Mouse (Mus musculus) embryonic facial prominence, embryonic 14.5 days (tissue): ENCODE data around the gene Copg2. TPM values are rescaled to one million over a fixed set of nuclear protein-coding genes. Genes with fewer than 3 reads are reported as not detected.

Source experiments
- ATAC-seq: fragments of 200-750 bp; cut with Nextera tagmentation; 2 replicates; pipeline ENCODE4 v1.8.0; 2017; ENCODE audit warnings: low read depth, moderate number of reproducible peaks, moderate TSS enrichment
- DNase-seq: peaks from one replicate; pipeline ENCODE4 v3.0.0-alpha.2; 2015; ENCODE audit warnings: low spot score
- H3K27ac ChIP-seq: fragments of 300-500 bp; sonication (generic); replicated peaks from 2 replicates; pipeline ENCODE4 v1.5.1; 2014; ENCODE audit warnings: low read depth, mild to moderate bottlenecking, low read length, moderate library complexity
- H3K27me3 ChIP-seq: fragments of 300-500 bp; sonication (generic); replicated peaks from 2 replicates; pipeline ENCODE4 v1.6.1; 2014; ENCODE audit warnings: low read length; ENCODE audit not compliant: control insufficient read depth, insufficient read depth
- H3K36me3 ChIP-seq: fragments of 300-500 bp; sonication (generic); 2 replicates; pipeline ENCODE4 v1.6.1; 2014; ENCODE audit warnings: low read length, mixed read lengths; ENCODE audit not compliant: control insufficient read depth, insufficient read depth
- H3K4me1 ChIP-seq: fragments of 300-500 bp; sonication (generic); 2 replicates; pipeline ENCODE4 v1.6.1; 2014; ENCODE audit warnings: antibody characterized with exemption, low read length; ENCODE audit not compliant: control insufficient read depth, insufficient read depth
- H3K4me2 ChIP-seq: fragments of 300-500 bp; sonication (generic); 2 replicates; pipeline ENCODE4 v1.6.1; 2014; ENCODE audit warnings: low read depth, mild to moderate bottlenecking, low read length, moderate library complexity, mixed read lengths
- H3K4me3 ChIP-seq: fragments of 300-500 bp; sonication (generic); 2 replicates; pipeline ENCODE4 v1.5.1; 2014; ENCODE audit warnings: low read depth, mild to moderate bottlenecking, low read length
- H3K9ac ChIP-seq: fragments of 300-500 bp; sonication (generic); 2 replicates; pipeline ENCODE4 v1.6.1; 2014; ENCODE audit warnings: low read depth, mild to moderate bottlenecking, low read length, moderate library complexity, mixed read lengths
- H3K9me3 ChIP-seq: fragments of 300-500 bp; sonication (generic); 2 replicates; pipeline ENCODE4 v1.6.1; 2016; ENCODE audit warnings: low read length; ENCODE audit not compliant: control insufficient read depth
- WGBS: fragments of 180-500 bp; shearing (Covaris S2); extraction: QIAGEN DNeasy Blood & Tissue Kit; methylation state at CpG from one replicate; pipeline ENCODE4 v1.1.7; 2014; 5-methylcytosine and 5-hydroxymethylcytosine counted together
- polyA plus RNA-seq: library from polyadenylated mRNA; unstranded; fragments of >200 nt; fragmentation: Nextera tagmentation; extraction: Ambion mirVana; gene quantifications from 2 replicates; pipeline ENCODE4 v1.2.1, GENCODE M21; 2014

Copg2 gene
- polyA plus RNA-seq, 1 experiment from 2014 or later: 29.0 TPM

GRCm38 (mm10) chr6:30904033-30904432, 7.4 kb upstream of the Copg2 start:
- Histone ChIP-seq H3K9ac (no peak overlapping the region), H3K36me3 (no peaks in the 10 kb centered on the region), H3K27ac (no peak overlapping the region), H3K4me2 (no peak overlapping the region), H3K27me3 (no peaks in the 10 kb centered on the region), H3K9me3 (no peaks in the 10 kb centered on the region), H3K4me3 (no peak overlapping the region), H3K4me1 (no peaks in the 10 kb centered on the region)
- ATAC-seq: no peak
- DNase-seq: no peak
- 41% methylated on average over 3 of the region's 3 CpGs for WGBS

DNA sequence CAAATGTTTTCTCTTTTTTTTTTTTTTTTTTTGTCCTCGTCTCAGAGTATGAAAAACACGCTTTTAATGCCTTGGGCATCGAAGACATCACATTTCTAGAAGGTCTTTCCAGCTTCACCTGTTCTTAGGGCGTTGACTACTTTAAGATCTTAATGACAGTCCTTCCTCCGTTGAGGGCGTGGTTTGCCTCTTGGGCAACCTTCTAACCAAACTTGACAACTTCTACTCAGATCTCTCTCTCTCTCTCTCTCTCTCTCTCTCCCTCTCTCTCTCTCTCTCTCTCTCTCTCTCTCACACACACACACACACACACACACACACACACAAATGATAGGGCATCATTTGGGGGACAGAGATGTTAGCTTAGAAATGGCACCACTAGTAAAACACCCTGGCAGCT, 926 bp upstream of the Copg2 start:
- Histone ChIP-seq H3K9me3 (no peaks in the 10 kb centered on the region), H3K27me3 (no peaks in the 10 kb centered on the region), H3K4me1 (peaks cover 13% of the 10 kb centered on the region), H3K27ac (peak overlapping the region; percentile 95), H3K9ac (no peak overlapping the region), H3K4me2 (peak overlapping the region; percentile 54), H3K4me3 (no peak overlapping the region), H3K36me3 (no peaks in the 10 kb centered on the region)
- ATAC-seq (no peak), DNase-seq (peak; percentile 27)
- 67% methylated on average over 6 of the region's 6 CpGs for WGBS

GRCm38 (mm10) chr6:30896986-30897327, 363 bp upstream of the Copg2 start:
- H3K4me3 ChIP-seq: peak overlapping the region; percentile 61
- H3K9ac ChIP-seq: peak overlapping the region; percentile 54
- H3K9me3 ChIP-seq: no peaks in the 10 kb centered on the region
- WGBS: 13% methylated on average over 8 of the region's 8 CpGs
- peak overlapping the region; percentile 95 for H3K27ac ChIP-seq
- H3K36me3 ChIP-seq: no peaks in the 10 kb centered on the region
- H3K27me3 ChIP-seq: no peaks in the 10 kb centered on the region
- DNase-seq (peak; percentile 21), ATAC-seq (no peak)
- peaks cover 13% of the 10 kb centered on the region for H3K4me1 ChIP-seq
- H3K4me2 ChIP-seq: peak overlapping the region; percentile 54

GRCm38 (mm10) chr6:30895819-30896194, 787 bp downstream of the Copg2 start:
- Histone ChIP-seq H3K36me3 (no peaks in the 10 kb centered on the region), H3K4me1 (peaks cover 13% of the 10 kb centered on the region), H3K9me3 (no peaks in the 10 kb centered on the region), H3K27me3 (no peaks in the 10 kb centered on the region), H3K4me3 (peak overlapping the region; percentile 61), H3K27ac (peak overlapping the region; percentile 95), H3K4me2 (peak overlapping the region; percentile 54), H3K9ac (peak overlapping the region; percentile 74)
- no peak for DNase-seq
- ATAC-seq: no peak; the same call in 1 of the 2 replicates
- WGBS: 22% methylated on average over 3 of the region's 3 CpGs

GRCm38 (mm10) chr6:30893081-30893480, 3.5 kb downstream of the Copg2 start:
- Histone ChIP-seq H3K27ac (no peak overlapping the region), H3K9ac (no peak overlapping the region), H3K4me1 (peaks cover 13% of the 10 kb centered on the region), H3K4me2 (no peak overlapping the region), H3K36me3 (peaks cover 8% of the 10 kb centered on the region), H3K4me3 (no peak overlapping the region), H3K9me3 (no peaks in the 10 kb centered on the region), H3K27me3 (no peaks in the 10 kb centered on the region)
- 64% methylated on average over 4 of the region's 4 CpGs for WGBS
- ATAC-seq: no peak
- peak; percentile 68 for DNase-seq

DNA sequence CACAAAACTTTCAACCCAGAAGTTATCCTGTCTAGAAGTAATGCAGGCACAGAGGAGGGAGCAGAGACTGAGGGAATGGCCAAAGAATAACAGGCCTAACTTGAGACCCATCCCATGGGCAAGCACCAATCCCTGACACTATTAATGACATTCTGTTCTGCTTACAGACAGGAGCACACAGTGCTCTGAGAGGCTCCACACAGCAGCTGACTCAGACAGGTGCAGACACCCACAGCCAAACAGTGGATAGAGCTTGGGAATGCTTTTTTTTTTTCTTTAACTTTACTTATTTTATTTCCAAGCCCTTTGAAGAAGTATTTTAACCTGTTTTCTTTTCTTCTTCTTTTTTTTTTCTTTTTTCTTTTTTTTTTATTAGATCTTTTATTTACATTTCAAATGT, 4.8 kb downstream of the Copg2 start:
- Histone ChIP-seq H3K4me1 (peaks cover 7% of the 10 kb centered on the region), H3K27ac (no peak overlapping the region)

DNA sequence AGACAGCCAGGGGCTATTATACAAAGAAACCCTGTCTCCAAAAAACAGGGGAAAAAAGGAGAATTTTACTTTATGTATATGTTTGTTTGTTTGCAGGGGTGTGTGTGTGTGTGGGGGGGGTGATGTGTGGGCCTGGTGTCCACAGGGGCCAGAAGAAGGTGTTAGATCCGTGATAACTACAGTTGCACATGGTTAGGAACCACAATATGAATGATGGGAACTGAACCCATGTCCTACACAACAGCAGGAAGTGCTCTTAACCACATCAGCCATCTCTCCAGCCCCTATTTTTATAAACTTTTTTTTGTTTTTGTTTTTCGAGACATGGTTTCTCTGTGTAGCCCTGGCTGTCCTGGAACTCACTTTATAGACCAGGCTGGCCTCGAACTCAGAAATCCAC, 11.7 kb downstream of the Copg2 start:
- 89% methylated on average over 3 of the region's 3 CpGs for WGBS
- H3K27me3 ChIP-seq: no peaks in the 10 kb centered on the region
- DNase-seq: no peak
- no peak overlapping the region for H3K4me2 ChIP-seq
- H3K27ac ChIP-seq: no peak overlapping the region
- peaks cover 28% of the 10 kb centered on the region for H3K36me3 ChIP-seq
- no peaks in the 10 kb centered on the region for H3K9me3 ChIP-seq
- no peak overlapping the region for H3K4me3 ChIP-seq
- no peak overlapping the region for H3K9ac ChIP-seq
- no peak for ATAC-seq
- no peaks in the 10 kb centered on the region for H3K4me1 ChIP-seq

More for the DNA sequence above, 4.8 kb downstream of the Copg2 start:
- no peak overlapping the region for H3K9ac ChIP-seq
- H3K4me3 ChIP-seq: no peak overlapping the region
- no peak overlapping the region for H3K4me2 ChIP-seq
- ATAC-seq: no peak
- no peaks in the 10 kb centered on the region for H3K27me3 ChIP-seq
- H3K9me3 ChIP-seq: no peaks in the 10 kb centered on the region
- H3K36me3 ChIP-seq: peaks cover 12% of the 10 kb centered on the region
- DNase-seq: peak; percentile 20

DNA sequence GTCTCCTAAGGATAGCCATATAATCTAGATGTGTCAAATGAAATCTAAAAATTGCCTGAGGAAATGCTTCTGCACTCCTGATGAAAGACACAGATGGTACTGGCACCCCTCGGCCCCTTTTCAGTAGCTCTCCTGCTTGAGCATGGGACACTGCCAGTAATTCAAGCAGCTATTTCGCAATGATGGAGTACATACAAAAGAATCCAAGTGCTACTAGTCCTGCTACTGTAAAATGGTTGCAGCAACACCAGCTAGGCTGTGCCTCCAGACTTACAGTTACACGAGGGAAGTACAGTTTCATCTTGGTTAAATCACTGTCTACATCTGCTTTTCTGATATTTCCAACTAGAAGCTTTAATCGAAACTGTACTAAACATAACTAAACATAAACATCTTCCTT, 13.1 kb downstream of the Copg2 start:
- 74% methylated on average over 4 of the region's 4 CpGs for WGBS
- ATAC-seq (no peak), DNase-seq (peak; percentile 9)
- no peaks in the 10 kb centered on the region for H3K9me3 ChIP-seq
- no peak overlapping the region for H3K9ac ChIP-seq
- H3K27ac ChIP-seq: no peak overlapping the region
- H3K36me3 ChIP-seq: peaks cover 36% of the 10 kb centered on the region
- H3K4me3 ChIP-seq: no peak overlapping the region
- no peaks in the 10 kb centered on the region for H3K27me3 ChIP-seq
- no peak overlapping the region for H3K4me2 ChIP-seq
- H3K4me1 ChIP-seq: no peaks in the 10 kb centered on the region

DNA sequence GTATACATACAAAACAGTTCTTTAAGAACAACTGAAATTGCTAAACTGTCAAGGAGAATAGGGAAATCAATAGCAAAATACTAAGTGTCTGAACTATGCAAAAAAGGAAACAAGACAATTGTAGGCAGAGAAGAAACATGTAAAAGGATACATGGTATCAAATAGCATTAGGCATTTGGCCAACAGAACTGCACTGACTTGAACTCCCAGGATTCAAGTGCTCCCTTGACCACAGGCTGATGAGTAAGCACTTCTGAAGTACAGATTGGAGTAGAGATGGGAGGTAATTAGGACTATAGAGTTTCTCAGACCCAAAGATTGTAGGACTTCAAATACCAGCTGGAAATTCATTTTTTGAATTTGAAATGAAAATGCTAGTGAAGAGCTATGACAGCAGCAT, 19.9 kb downstream of the Copg2 start:
- Histone ChIP-seq H3K4me3 (no peak overlapping the region), H3K4me2 (no peak overlapping the region), H3K9ac (no peak overlapping the region), H3K4me1 (no peaks in the 10 kb centered on the region), H3K27me3 (no peaks in the 10 kb centered on the region), H3K9me3 (no peaks in the 10 kb centered on the region), H3K27ac (no peak overlapping the region), H3K36me3 (peaks cover 26% of the 10 kb centered on the region)
- ATAC-seq: no peak
- peak; percentile 41 for DNase-seq
